ENCODE assay signal across 13 mouse cellular contexts in genomic region chr1:135378576-135378975, GRCm38 (mm10). TPM values are rescaled to one million over a fixed set of nuclear protein-coding genes. Genes with fewer than 3 reads are reported as not detected.
A peak's percentile ranks its signal among the peaks of the same experiment; 100 is the strongest.
DNase-seq lines count a peak whose midpoint lies in the region; ATAC-seq lines count a peak whose summit lies in the region.
"Had no signal": no experiment of that assay in that cellular context is flagged by ENCODE, and none has a peak within 500 bp of the region (broad histone marks: within the 10 kb centered on the region; RNA-seq: fewer than 3 reads in every experiment).

No protein-coding gene starts in this region.

- no peak for ATAC-seq in forebrain, embryonic 16.5 days

- H3K27me3 ChIP-seq in heart, embryonic 10.5 days (ENCODE audit: insufficient read depth, poor library complexity, severe bottlenecking): no peaks in the 10 kb centered on the region
- H3K27me3 ChIP-seq in forebrain, embryonic 16.5 days (replicated peaks; ENCODE audit: control insufficient read depth, insufficient read depth, low read length): no peaks in the 10 kb centered on the region
- H3K27me3 ChIP-seq: CH12.LX; hindbrain, embryonic 15.5 days had no signal

- intact Hi-C loops in heart, postnatal 25 days (cut with DNase I): no loop called here
- intact Hi-C loops in left cerebral cortex, postnatal 25 days (cut with DNase I): no loop called here

- no peaks in the 10 kb centered on the region for H3K9me3 ChIP-seq in heart, embryonic 10.5 days
- no peaks in the 10 kb centered on the region for H3K9me3 ChIP-seq in forebrain, embryonic 16.5 days (ENCODE audit: control insufficient read depth, low read length)
- H3K9me3 ChIP-seq: hindbrain, embryonic 15.5 days; limb, embryonic 10.5 days; megakaryocyte, embryonic 14.5 days had no signal

- H3K4me3 ChIP-seq in heart, embryonic 10.5 days: peak overlapping the region; percentile 15
- H3K4me3 ChIP-seq in forebrain, embryonic 16.5 days (replicated peaks; ENCODE audit: low read length): no peak overlapping the region
- H3K4me3 ChIP-seq: hindbrain, embryonic 15.5 days; limb, embryonic 10.5 days; megakaryocyte, embryonic 14.5 days had no signal

- H3K4me1 ChIP-seq in heart, embryonic 10.5 days: peaks cover 44% of the 10 kb centered on the region
- peaks cover 19% of the 10 kb centered on the region for H3K4me1 ChIP-seq in forebrain, embryonic 16.5 days (replicated peaks; ENCODE audit: control insufficient read depth, insufficient read depth, low read length)

- WGBS in heart, embryonic 10.5 days: 48% methylated on average over 9 of the region's 9 CpGs
- WGBS in forebrain, embryonic 16.5 days: 59% methylated on average over 9 of the region's 9 CpGs

- H3K27ac ChIP-seq in heart, embryonic 10.5 days: peak overlapping the region; percentile 59; the same call in 1 of the 2 replicates
- H3K27ac ChIP-seq in forebrain, embryonic 16.5 days (ENCODE audit: low read length): no peak overlapping the region
- H3K27ac ChIP-seq: hindbrain, embryonic 15.5 days; limb, embryonic 10.5 days had no signal

- peak; percentile 96 for DNase-seq in heart, adult 11 months
- DNase-seq in heart, postnatal 25 days (ENCODE audit: low spot score): no peak
- DNase-seq in gastrocnemius, adult 8-10 months (ENCODE audit: low spot score in 2 of 2): peak; percentile 65 to 84
- no peak for DNase-seq in heart, embryonic 10.5 days (ENCODE audit: low spot score)
- DNase-seq in left cerebral cortex, postnatal 25 days (ENCODE audit: low spot score in 2 of 2): peak; percentile 52 to 93
- no peak for DNase-seq in urinary bladder, postnatal 36 days (ENCODE audit: low spot score in 2 of 2)
- no peak for DNase-seq in kidney, postnatal 4 days

- H3K9ac ChIP-seq in forebrain, embryonic 16.5 days (replicated peaks; ENCODE audit: low read depth, low read length): no peak overlapping the region
- H3K9ac ChIP-seq: hindbrain, embryonic 15.5 days had no signal

- peaks cover 19% of the 10 kb centered on the region for H3K36me3 ChIP-seq in heart, embryonic 10.5 days
- H3K36me3 ChIP-seq in forebrain, embryonic 16.5 days (ENCODE audit: control insufficient read depth, insufficient read depth): peaks cover 10% of the 10 kb centered on the region

- no peak overlapping the region for H3K4me2 ChIP-seq in forebrain, embryonic 16.5 days (ENCODE audit: low read length)
- H3K4me2 ChIP-seq: hindbrain, embryonic 15.5 days had no signal

RNA-seq across cellular contexts. Expression of gene Shisa4, which starts 3.5 kb away (rescaled TPM):
- total RNA-seq in heart, postnatal 25 days (2021): 1 to 10 TPM; 3.1 to 3.4 TPM
- 100 to 1,000 TPM; 128 to 167 (median 156) TPM for total RNA-seq in gastrocnemius, adult 8-10 months (2022)
- polyA plus RNA-seq in heart, embryonic 10.5 days (2016; fragmentation: Nextera tagmentation; extraction: Ambion mirVana): 33.1 and 39.6 TPM in 2 replicates
- total RNA-seq in left cerebral cortex, postnatal 25 days (2021): 100 to 1,000 TPM; 188 to 196 TPM
- 84.9 and 102 TPM in 2 replicates for polyA plus RNA-seq in forebrain, embryonic 16.5 days (2015; fragmentation: Nextera tagmentation; extraction: Ambion mirVana)

RNA-seq across cellular contexts. Expression of gene Ipo9, which starts 51.7 kb away (rescaled TPM):
- total RNA-seq in heart, postnatal 25 days (2021): 10 to 100 TPM; 32.2 to 36.0 TPM
- 10 to 100 TPM; 18.0 to 32.4 (median 26.0) TPM for total RNA-seq in gastrocnemius, adult 8-10 months (2022)
- polyA plus RNA-seq in heart, embryonic 10.5 days (2016; fragmentation: Nextera tagmentation; extraction: Ambion mirVana): 118 and 134 TPM in 2 replicates
- 100 to 1,000 TPM; 169 to 173 TPM for total RNA-seq in left cerebral cortex, postnatal 25 days (2021)
- 143 and 153 TPM in 2 replicates for polyA plus RNA-seq in forebrain, embryonic 16.5 days (2015; fragmentation: Nextera tagmentation; extraction: Ambion mirVana)

RNA-seq across cellular contexts. Expression of gene Lmod1, which starts 54.0 kb away (rescaled TPM):
- total RNA-seq in heart, postnatal 25 days (2021): 1 to 10 TPM; 2.7 to 3.8 TPM
- 1 to 10 TPM; 2.9 to 4.8 (median 3.5) TPM for total RNA-seq in gastrocnemius, adult 8-10 months (2022)
- polyA plus RNA-seq in heart, embryonic 10.5 days (2016; fragmentation: Nextera tagmentation; extraction: Ambion mirVana): 3.6 and 5.2 TPM in 2 replicates
- under 1 TPM; 0.76 to 0.94 TPM for total RNA-seq in left cerebral cortex, postnatal 25 days (2021)
- polyA plus RNA-seq in forebrain, embryonic 16.5 days (2015; fragmentation: Nextera tagmentation; extraction: Ambion mirVana): 0.15 and 0.21 TPM in 2 replicates
- total RNA-seq: CH12.LX; common myeloid progenitor, adult 5-6 weeks had no signal

Comparison
In these comparisons a context has a peak if more than half of its experiments do, and no peak if none do; other contexts are left out.
1. DNase-seq: peak in heart, adult 11 months (single experiment), gastrocnemius, adult 8-10 months (2 of 2) and left cerebral cortex, postnatal 25 days (2 of 2); none in heart, postnatal 25 days (single experiment), heart, embryonic 10.5 days (single experiment), urinary bladder, postnatal 36 days (0 of 2) and kidney, postnatal 4 days (0 of 2).
2. RNA of gene Shisa4, which starts 3.5 kb away (total RNA-seq): 188 to 196 TPM in left cerebral cortex, postnatal 25 days and 128 to 167 TPM in gastrocnemius, adult 8-10 months; 3.1 to 3.4 TPM in heart, postnatal 25 days; every median in the first group is over 10 times any median in the second.
3. RNA of gene Ipo9, which starts 51.7 kb away (total RNA-seq): 169 to 173 TPM in left cerebral cortex, postnatal 25 days; 32.2 to 36.0 TPM in heart, postnatal 25 days and 18.0 to 32.4 TPM in gastrocnemius, adult 8-10 months; every median in the first group is over 4 times any median in the second.